Mouse (Mus musculus) hematopoietic stem cell, adult 5-6 weeks (primary cell): Measurements from ENCODE around the gene Cnnm3. TPM values are rescaled to one million over a fixed set of nuclear protein-coding genes. Genes with fewer than 3 reads are reported as not detected.

Experiments used
- ATAC-seq, 2 experiments: fragments of 125-278 bp in 1 of 2; replicated peaks in 1 of 2; 2 replicates each; pipeline ENCODE4 v1.8.0; 2016 to 2017; ENCODE audit warnings: inconsistent platforms in 2 of 2, mild to moderate bottlenecking in 2 of 2, moderate number of reproducible peaks in 2 of 2, low read depth in 1 of 2, moderate TSS enrichment in 1 of 2; ENCODE audit not compliant: low FRiP score in 2 of 2, poor library complexity in 2 of 2, severe bottlenecking in 2 of 2, insufficient read depth in 1 of 2, low TSS enrichment in 1 of 2
- total RNA-seq: library from RNA; stranded (forward); fragments of 172-1452, 232-1000 nt; gene quantifications from 2 replicates; pipeline ENCODE4 v1.2.3, GENCODE M21; 2017

The Cnnm3 gene
- total RNA-seq, 1 experiment from 2014 or later = 14.3 TPM

DNA sequence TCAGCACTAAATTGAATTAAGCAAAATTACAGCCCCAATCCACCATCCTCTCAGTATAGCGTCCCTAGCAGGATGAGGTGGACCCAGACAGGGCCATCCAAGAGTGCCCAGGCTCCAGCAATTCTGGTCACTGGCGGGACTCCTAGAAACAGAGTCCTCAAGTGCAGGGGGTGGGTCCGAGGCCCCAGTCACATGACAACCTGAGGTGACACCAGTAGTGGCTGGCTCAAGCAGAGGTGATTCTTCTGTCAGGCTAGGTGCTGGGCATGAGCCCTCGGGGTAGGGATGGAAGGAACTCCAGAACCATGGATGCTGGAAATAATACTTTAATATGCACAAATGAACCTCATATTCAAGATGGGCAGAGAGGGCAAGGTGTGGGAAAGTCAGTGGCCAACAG is 50.7 kb downstream of the Cnnm3 start:
- ATAC-seq = no peak

DNA sequence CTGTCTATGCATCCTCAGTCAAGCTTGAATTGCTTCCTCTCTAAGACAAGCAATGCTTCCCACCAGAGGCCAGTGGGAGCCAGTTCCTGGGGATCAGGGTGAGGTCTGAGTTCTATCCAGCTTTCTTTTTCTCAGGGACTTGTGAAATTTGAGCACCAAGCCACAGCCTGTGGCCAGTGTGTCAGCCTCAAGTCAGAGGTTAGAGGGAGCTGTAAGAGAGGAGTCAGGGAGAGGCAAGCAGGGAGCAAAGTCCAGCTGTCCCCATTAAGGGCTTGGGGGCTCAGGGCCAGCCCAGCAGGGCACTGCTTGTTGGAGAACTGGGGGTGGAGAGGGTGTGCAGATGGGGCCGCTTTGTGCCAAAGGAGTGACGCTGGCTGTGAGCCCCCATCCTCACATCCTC is 51.5 kb downstream of the Cnnm3 start:
- ATAC-seq = no peak

DNA sequence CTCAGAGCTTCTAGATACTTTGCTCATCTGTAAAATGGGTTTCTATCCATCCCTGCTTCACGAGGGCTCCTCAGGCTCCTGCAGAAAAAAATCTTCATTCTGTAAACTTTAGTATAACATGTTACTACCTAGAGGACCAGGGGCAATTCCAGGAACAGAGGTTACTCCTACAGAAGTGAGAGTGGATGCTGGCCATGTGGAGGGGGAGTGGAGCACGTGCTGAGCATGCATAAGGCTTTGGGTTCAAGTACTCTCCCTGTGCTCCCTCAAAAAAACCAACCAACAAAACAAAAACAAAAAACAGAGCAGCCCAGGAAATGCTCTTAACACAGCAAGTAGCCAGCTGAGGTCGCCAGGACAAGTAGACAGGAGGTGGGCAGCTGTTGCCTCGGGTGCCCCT is 52.0 kb downstream of the Cnnm3 start:
- no peak for ATAC-seq

DNA sequence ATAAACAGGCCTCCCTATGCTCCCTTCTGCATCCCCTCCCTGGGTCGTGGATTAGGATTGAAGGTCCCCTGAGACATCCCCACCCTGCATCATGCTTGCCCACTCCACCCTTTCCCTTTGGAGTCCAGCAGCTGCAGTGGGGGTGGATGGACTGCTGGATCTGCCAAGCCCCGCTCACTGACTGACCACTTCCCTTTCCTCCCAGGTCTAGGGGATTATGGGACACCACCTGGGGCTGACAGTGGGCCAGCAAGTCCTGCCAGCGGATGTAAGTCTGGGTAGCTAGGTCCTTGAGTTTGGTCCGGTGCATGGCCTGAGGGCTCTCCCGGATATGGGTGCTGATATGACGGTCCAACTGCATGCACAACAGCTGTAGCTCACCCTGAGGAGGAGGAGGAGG is 52.4 kb downstream of the Cnnm3 start:
- 0 out of 4 replicates have a peak, but pooled peaks of 1 of the 2 experiments have one; percentile 4 for ATAC-seq

DNA sequence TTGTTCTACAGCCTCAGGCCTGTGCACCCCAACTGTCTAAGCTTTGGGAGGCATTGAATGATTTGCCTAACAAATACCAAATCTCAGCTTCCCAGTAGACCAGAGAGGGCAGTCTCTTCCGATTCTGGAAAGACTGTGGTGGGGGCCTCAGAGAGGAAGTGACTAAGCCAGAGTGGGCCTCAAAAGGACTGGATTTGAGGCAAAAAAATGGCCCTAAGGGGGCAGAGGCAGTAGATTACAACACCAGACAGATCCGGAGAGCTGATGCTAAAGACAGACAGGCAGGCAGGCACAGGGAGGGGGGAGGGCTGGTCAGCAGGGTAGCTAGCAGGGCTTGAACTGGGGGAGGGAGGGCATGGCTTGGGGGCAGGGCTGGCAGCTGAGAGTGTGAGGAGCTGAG is 54.8 kb downstream of the Cnnm3 start:
- no peak for ATAC-seq

DNA sequence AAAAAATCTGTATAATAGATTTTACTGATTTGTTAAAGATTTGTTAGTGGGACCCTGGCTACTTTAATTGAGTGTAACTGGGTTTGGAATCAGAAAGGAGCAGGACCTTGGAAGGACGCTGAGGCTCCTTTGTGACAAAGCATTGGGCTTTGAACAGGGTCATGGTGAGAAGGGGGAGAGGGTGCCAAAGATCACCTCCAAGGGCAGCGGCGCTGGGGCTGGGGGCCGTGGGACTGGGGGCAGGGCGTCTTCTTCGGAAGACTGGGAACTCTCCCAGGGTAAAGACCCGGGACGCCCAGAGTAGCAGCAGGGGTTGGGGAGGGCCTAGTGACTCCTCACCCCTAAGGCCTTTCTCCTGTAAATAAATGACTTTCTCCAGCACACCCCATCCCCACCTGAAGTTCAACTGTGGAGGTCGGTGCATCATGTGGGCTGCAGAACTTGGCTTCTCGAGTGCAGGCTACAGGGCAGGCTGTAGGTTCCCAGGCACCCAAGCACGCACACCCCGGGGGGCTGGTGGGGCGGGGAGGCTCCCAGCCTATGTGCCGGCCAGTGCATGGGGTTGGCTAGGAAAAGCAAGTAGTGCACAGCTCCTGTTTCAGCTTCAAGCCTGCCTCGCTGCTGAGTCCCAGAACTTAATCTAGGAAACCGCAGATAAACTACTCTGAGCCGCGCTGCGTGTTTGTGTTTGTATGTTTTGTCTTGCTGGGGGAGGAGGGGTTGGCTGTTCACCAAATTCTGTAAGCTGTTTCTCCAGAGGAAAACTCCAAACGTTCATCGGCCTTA is 56.3 kb downstream of the Cnnm3 start:
- no peak for ATAC-seq

DNA sequence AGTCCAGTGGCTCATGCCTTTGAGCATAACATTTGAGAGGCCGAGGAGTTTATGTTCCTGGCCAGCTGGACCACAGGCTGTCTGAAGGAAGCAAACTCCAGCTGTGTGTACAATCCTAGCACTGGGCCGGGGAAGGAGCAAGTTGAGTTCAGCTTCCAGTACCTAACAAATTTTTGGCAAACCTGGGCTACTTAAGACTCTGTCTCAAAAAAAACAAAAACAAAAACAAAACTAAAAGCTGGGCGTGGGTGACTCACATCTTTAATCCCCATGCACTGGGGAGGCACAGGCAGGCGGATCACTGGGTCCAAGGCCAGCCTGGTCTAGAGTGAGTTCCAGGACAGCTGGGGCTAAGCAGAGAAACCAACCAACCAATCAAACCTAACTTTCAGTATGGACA is 57.1 kb downstream of the Cnnm3 start:
- no peak for ATAC-seq

DNA sequence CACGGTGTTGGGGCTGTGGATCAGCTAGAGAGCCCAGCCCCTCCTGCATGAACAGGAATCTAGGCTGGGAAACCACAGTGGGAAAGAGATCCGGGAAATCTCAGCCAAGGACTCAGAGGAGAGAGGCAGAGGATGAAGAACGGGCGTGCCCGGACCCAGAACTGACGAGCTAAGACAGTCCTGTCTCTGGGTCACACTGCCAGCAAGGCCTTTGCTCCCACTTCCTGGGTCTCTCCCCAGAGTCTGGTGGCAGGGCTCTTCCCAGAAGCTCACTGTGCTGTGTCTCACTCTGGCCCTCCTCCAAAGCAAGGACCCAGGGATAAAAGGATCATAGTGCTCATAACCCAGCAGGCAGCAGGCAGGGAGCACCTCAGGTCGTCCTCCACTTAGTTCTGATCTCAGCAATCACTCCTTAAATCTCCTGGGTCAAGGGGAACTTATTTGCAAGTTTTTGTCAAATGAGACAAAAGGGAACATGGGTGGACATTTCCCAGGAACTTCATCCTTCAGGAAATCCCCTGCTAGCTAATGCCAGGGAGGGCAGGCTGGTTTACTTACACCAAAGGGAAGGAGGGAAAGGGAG is 58.1 kb downstream of the Cnnm3 start:
- no peak for ATAC-seq

DNA sequence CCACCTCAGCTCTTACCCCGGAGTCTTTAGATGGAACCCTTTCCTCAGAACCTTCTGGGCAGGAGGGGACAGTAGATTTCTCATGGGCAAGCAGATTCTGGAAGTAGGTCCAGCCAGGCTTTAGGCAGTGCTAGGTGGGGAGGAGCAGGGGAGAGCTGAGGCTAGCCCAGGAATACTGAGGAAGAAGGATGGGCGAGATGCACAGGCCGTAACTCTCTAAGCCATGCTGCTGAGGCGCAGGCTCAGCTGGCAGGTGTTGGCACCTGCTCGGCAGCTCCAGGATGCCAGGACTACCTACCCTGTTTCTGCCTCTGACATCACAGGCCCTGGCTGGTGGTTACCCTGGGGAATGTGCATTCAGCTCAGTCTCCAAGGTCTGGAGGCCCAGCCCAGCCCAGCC is 58.7 kb downstream of the Cnnm3 start:
- no peak for ATAC-seq

DNA sequence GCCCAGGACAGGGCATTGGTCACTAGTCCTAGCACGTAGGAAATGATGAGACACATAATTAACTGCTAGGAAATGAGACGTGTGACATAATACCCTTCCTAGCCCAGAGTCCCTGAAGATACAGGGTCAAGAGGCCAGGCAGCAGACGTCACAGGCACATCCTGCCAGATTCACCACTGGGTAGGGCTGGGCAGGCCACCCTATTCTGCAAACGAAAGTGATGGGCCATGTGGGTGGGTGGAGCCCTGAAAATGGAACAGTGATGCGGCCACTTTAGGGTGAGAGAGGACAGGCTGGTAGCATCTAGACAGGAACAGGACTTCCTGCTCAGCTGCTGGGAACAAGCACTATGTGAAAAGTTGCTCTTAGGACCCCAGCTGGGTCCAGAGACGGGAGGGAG is 60.0 kb downstream of the Cnnm3 start:
- ATAC-seq = peak; percentile 65 to 66

DNA sequence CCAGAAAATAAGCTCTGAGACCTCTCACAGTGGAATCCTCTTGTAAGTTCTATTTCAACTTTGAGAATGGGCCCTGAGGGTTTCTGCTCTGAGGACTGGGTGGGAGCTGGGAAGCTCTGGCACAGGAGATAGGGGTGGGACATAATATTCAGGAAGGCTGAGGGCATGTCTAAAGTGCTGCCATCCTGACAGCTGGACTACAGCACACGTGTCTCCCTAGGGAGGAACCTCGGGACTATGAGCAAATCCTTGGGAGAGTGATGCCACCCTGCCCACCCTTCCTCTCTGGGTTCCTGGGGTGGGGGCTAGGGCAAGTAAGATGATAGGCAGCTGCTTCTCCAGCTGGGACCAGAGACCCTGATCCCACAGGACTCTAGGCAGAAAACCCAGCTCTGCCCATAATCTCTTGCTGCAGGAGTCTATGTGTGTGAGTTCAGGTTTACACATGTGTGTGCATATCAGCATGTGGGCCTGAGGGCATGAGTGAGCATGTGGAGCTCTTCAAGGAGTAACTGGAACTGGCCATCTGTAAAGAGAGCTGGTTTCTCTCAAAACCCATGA is 60.6 kb downstream of the Cnnm3 start:
- no peak for ATAC-seq

DNA sequence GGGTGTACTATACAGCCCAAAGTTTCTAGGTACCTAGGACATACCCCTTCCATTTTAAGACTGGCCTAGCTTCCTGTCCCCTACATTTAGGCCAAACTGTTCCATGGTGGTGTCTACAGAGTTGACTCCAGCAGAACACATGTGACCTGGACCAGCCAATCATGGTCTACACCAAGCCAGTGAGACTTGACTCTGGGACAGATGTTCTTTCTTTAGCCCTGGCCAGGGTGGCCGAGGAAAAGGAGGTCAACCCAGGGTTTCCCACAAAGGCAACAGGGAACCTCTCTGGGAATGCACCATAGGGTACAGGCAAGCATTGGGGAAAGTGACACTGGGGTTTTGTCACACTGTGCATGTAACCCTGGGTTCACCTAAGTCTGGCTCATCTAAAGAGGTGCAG is 61.0 kb downstream of the Cnnm3 start:
- ATAC-seq = no peak

DNA sequence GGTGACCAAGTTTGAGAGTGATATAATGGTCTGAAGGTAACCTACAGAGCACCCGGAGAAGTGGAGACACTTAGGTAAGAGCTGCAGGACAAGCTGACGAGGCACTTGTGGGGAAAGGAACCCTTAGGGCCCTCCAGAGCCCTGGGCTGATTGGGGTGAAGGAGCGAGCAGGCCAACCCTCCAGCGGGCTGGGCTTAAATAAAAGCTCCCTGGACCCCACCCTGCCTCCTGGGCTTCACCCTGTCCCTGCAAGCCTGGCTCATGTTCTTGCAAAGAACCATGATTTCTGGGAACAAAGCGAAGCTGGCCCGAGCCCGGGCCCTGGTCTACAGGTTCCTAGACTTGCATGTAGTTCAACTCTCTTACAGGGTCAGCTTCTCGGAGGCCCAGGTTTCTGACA is 61.9 kb downstream of the Cnnm3 start:
- ATAC-seq = no peak

DNA sequence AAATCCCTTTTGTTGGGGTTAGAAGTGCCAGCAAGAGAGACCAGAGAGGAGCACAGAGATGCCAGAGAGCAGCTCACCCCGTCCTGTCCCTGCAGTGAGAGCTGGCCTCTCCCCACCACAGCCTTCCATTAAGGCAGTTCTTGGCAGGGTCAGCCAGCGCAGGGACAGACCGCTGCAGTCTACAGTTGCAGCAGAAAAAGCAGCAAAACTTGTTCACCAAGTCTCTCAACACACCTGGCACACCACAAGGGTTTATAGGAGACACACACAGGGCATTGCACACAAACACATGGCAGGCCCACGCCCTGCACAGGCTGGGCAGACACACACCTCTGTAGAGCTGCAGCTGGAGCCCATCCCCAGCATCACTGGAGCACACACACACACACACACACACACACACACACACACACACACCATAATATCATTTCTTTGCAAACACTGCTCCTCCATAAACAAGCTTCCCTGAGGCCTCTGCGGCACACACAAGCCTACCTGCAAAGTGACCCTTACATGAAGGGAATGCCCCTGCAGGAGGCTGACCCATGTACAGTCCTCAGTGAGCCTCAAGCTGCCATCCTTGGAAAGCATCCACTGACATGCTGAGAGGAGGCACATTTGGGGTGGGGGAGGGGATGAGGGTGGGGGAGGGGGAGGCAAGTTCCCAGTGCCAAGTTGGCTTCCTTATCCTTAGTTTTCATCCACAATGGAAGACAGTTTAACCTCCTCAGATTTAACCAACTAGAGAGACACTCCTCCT is 62.7 kb downstream of the Cnnm3 start:
- no peak for ATAC-seq

DNA sequence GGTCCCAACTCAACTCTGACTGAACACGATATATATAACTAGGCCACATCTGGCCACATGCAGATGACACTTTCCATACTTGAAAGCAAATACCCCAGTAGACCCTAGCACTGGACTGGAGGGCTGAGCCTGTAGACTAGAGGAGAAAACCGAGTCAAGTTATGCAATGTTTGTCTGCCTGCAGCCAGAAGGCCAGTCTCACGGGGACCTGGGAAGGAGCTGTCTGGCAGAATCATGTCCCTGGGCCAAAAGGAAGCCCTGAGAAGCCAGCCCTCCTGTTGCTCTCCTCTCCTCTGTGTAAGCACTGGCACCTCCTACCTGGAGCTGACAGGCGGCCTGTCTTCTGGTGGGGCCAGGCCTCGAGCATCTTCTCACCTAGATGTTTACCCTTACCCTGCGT is 63.7 kb downstream of the Cnnm3 start:
- ATAC-seq = no peak

DNA sequence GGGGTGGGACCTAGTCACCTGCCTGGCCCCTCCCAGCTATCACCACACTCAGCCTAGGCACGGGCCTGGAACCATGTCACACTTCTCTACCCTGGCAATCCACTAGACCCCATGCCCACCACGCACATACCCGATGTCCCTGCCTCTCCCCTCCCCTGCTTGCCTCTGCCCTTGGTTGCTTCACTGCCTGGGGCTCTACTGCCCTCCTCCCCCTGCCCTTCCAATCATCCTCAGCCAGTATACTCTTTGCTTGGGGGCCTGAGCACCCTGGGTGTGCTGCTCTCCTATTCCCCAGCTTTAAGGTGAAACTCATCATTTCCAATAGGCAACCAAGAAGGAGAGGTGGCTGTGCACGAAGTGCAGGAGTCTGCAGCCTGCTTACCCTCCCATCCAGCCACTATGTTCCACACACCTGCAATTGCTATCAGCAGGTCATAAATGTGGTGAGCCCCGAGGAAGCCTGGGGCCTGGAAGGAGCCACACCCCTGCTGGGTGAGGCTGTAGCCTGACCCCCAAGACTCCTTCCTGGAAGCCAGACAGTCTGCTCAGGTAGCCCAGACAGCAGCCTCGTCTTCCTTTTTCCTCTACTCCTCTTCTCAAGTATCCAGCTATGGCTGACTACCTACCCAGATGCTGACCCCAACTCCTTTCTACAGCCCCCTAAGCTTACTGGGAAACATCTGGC is 65.5 kb downstream of the Cnnm3 start:
- ATAC-seq = no peak
